Mouse (Mus musculus) mesoderm, embryonic 11.5 days (tissue): ENCODE results near the gene Mindy4.

Experiments used
- DNase-seq: peaks from one replicate; pipeline ENCODE4 v3.0.0-alpha.2; 2012; ENCODE audit warnings: low read depth, low spot score

The Mindy4 gene

GRCm38 (mm10) chr6:55338934-55339825, 136.0 kb downstream of the Mindy4 start:
- no peak for DNase-seq

DNA sequence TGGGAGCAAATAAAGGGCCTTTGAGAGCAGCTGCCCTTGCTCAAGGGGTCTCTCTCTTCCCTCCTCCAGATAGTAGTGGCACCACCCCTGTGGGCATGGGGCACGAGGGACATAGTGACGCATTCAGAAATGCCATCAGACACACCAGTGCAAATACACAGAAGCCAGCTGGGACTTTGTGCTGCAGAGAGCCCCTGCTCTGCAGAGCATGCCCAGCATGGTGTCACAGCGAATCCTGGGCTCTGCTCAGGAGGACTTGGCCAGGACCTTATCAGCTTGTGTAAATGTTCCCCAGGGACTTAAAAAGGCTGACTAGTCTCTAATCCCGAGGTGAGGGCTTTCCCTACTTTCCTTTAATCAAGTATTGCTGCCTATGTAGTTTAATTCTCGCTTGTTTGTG, 138.5 kb downstream of the Mindy4 start:
- DNase-seq, result no peak

- DNase-seq, result no peak
Measured at GRCm38 (mm10) chr6:55342328-55342727, 139.1 kb downstream of the Mindy4 start.

DNA sequence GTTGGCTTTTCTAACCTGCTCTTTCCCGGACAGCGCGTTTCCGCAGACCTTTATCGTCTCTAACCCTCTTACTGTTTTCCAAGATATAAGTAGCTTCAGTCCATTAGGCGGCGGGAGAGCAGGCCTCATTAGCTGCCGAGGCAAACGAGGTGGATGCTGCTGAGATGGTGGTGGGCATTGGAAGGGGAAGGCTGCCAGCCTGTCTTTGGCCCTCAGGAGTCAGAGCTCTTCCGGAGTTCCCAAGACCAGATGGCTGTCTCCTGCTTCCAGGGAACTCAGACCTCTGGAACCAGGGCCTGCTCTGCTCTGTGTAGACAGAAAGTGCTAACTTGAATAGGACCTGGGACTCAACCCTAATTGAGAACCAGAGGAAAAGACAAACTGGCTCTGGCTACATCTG, 140.3 kb downstream of the Mindy4 start:
- no peak for DNase-seq

GRCm38 (mm10) chr6:55344291-55345016, 141.3 kb downstream of the Mindy4 start:
- DNase-seq, result no peak

DNA sequence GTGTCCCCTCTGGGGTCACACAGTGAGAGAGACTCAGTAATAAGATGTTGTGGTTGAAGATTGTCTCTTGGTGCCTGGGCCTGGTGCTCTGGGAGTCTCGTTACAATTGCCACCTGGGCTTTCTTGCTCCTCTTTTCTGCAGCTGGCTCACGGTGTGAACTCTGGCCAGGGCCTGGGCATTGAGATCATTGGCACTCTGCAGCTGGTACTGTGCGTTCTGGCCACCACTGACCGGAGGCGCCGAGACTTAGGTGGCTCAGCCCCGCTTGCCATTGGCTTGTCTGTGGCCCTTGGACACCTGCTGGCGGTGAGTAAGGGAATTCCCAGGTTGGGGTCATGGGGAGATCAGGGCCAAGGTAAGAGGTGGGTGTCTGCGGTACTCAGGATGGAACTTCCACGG, 142.1 kb downstream of the Mindy4 start:
- DNase-seq, result no peak

GRCm38 (mm10) chr6:55346491-55346890, 143.3 kb downstream of the Mindy4 start:
- DNase-seq, result no peak

- no peak for DNase-seq
Measured at GRCm38 (mm10) chr6:55347711-55348571, 144.8 kb downstream of the Mindy4 start.

GRCm38 (mm10) chr6:55349231-55349630, 146.0 kb downstream of the Mindy4 start:
- DNase-seq, result no peak

DNA sequence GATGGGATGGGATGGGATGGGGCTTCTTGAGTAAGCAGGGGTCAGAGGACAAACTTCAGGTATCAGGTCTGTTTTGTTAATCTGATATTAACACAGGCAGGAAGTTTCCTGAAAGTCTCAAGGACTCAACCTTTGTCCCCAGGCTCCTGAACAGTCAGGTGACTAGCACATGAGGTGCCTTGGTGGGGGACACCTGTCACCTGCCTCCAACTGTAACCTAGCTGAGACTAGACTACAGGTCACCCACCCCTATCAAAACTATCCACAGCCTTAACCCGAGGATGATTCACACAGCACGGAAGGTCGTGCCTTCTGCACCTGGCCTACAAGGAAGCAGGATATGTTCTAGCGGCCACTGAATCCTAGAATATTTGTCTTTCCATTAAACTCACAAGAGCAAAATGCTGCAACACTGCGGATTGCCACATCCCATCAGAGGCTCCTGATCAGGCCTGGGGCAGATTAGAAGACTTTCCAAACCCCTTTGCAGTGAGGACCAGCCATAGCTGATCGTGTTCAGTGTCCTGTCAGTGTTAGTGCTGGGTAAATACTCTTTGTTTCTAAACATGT, 147.3 kb downstream of the Mindy4 start:
- no peak for DNase-seq

DNA sequence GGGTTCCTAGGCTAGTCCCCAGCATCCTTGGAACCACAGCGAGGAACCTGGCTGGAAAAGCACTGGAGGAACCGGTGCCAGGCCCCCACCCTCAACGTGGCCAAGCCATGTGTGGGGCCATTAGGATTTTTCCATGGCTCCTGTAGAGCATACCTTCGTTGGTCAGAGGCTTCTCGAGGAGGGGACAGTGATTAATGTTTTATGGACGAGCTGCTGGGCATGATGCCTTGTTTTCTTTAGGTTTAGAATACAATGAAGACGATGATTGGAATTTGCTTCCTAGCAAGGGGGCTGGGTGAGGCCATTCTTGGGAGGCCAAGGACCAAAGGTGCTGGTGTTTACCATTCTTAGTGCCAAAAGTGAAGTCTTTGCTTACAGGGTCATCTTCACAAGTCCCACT, 148.5 kb downstream of the Mindy4 start:
- no peak for DNase-seq

DNA sequence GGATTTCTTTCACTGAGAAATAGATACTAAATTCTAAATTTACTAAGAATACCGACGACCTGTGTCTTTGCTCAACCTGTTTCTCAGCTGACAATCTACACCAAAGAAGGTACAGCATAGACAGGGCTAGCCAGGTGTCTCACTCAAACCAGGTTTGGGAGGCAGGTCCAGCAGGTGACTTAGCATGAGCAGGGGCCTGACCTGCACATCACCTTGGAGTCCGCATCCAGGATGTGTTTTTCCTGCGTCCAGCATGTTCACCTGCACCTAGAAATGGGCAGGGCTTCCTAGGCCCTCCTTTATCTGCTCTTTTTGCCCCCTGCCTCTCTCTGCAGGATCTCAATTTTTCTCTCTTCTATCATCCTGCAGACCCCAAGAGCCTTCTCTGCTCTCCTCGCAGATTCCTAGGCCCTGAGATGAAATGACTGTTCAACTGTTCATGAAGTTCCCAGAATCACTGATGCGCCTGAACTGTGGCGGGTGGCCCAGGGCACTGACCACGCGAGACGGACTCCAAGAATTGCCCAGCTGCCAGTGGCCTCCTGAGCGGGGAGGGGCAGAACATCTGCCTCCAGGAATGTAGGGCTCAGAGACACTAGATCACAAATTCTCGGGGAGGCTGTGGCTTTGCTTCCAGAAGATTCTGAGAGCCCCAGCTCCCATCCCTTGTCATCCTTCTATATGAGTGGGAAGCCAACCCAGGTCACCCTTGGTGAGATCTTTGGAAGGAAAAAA, 150.7 kb downstream of the Mindy4 start:
- no peak for DNase-seq

DNA sequence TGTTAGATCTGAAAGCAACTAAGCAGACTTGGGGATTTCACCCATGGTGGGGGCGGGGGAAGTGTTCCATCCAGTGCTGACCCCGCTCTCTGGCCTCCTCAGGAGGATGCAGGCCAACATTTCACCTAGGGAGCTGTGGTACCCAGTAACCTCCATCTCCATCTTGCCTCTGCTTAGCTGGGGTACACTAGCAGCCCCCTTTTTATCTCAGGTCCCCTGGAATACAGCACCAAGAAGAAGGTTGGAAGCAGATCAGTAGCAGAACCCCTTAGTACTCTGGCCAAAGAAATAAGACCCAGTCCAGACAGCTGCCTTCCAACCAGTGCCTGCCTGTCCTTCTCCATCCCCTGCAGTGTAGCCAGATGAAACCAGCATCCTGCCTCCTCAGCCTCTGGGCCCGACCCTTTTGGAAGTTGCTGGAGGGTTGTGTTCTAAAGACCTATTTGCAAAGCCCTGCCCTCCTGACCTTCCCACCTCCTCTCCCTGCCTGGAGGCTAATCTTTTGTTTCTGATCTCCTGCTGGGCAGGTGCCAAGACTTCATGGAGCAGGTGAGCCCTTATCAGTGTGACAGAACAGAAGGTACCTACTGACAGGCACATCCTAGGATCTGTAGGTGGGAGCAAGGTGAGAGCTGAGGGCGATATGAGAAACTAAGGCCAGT, 151.4 kb downstream of the Mindy4 start:
- DNase-seq, result no peak

- DNase-seq, result no peak
Measured at GRCm38 (mm10) chr6:55355575-55355974, 152.4 kb downstream of the Mindy4 start.

GRCm38 (mm10) chr6:55356017-55356703, 153.0 kb downstream of the Mindy4 start:
- no peak for DNase-seq

DNA sequence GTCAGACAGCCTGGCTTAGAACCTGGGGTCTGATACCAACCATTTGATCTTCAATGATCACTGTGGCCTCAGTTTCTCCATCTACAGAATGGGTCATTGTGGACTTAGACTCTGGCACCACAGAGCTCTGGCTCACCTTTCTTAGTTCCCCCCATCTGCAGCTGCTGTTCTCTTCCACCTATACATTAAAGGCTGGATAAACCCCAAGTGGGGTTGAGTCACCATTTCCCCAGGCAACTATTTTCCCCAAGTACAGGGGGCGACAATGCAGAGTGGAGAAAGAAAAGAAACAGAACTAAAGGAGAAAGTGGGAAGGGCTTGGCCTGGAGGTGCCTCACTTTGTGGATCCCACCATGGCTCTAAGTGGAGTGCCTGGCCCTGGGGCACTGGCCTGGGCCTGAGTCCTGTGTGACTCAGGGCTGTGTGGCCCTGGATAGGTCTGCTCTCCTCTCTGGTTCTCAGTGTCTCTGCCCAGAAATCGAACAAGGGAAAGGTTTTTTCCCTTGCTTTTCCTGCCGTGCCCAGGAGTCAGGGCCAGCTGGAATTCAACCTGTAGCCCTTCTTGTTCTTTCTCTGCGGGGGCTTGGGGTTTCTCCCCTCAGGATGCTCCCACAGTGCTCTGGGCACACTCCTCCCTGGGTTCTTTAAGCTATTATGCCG, 153.9 kb downstream of the Mindy4 start:
- no peak for DNase-seq

- no peak for DNase-seq
Measured at GRCm38 (mm10) chr6:55357636-55358031, 154.5 kb downstream of the Mindy4 start.

DNA sequence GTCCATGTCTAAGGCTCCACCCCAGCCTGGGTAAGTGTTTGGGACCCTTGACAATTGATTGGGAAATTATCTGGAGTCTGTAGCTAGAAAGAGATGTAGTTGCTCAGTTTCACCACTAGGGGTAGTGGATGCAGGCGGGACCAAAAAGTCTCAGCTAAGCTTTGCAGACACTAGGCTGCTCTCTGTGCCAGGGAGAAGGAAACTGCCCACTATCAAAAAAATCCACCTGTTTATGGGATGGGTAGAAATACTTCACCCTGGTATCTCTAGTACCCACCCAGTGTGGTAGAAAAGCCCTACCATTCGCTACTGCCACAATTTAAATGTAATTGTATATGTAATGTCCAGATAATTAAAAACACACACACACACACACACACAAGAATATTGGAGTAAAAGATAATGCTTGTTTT, 155.6 kb downstream of the Mindy4 start:
- DNase-seq, result peak; percentile 69

DNA sequence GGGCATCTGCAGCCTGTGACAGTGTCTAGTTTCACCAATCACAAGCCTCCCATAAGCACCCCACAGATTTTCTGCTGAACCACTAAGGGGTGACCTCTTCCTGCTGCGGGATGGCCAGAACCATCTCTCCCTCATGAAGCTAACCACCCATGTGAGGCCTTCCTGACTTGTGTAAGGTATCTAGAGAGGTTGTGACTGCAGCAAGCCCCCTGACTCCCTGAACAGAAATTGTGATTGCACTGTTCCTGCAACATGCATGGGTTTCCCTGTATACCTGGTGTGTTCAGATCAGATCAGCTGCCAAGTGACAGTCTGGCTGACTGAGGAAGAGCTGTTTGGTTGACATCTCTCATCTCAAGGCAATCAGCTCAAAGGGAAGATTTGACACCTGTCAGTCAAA, 159.5 kb downstream of the Mindy4 start:
- DNase-seq, result no peak
